Comparison of ENCODE assay signal across 23 mouse cellular contexts in genomic region chr9:109766841-109767240, GRCm38 (mm10). TPM values are rescaled to one million over a fixed set of nuclear protein-coding genes. Genes with fewer than 3 reads are reported as not detected.
A peak's percentile ranks its signal among the peaks of the same experiment; 100 is the strongest.
DNase-seq lines count a peak whose midpoint lies in the region; TF ChIP-seq lines count a peak whose summit lies in the region.
"Not testable (repeated sequence)": the region's sequence is repeated elsewhere in the genome, so short reads cannot be mapped to it uniquely, and the experiment has no call there.
"Had no signal": no experiment of that assay in that cellular context is flagged by ENCODE, and none has a peak within 500 bp of the region (broad histone marks: within the 10 kb centered on the region; RNA-seq: fewer than 3 reads in every experiment).

No protein-coding gene starts in this region.

- not testable (repeated sequence) for H3K27me3 ChIP-seq in kidney, adult 2 months (replicated peaks; ENCODE audit: control insufficient read depth, insufficient read depth, low read length)

- not testable (repeated sequence) for H3K4me3 ChIP-seq in kidney, adult 2 months (ENCODE audit: insufficient read depth, low read depth, low read length)

- peak; percentile 75 for DNase-seq in adipocyte (ENCODE audit: low spot score)
- peak; percentile 74 for DNase-seq in adrenal gland, adult 2 months
- DNase-seq in adrenal gland, postnatal 10 days, result peak; percentile 75
- peak; percentile 42 for DNase-seq in adrenal gland, postnatal 25 days
- DNase-seq in fat pad, adult 2 months (ENCODE audit: extremely low read depth, low read depth, low spot score), result peak; percentile 45
- peak; percentile 2 for DNase-seq in kidney, adult 2 months
- DNase-seq in ovary, postnatal 36 days (ENCODE audit: low spot score), result peak; percentile 8

- not testable (repeated sequence) for TF ChIP-seq CTCF in kidney, adult 2 months (conservative IDR thresholded peaks at IDR 0.05; ENCODE audit: insufficient read depth, insufficient read length, low read depth, low read length)

- H3K27ac ChIP-seq in kidney, adult 2 months (ENCODE audit: insufficient read depth, low read depth, low read length), result not testable (repeated sequence)

- not testable (repeated sequence) for H3K36me3 ChIP-seq in kidney, adult 2 months (ENCODE audit: control insufficient read depth, insufficient read depth, low read length)

- not testable (repeated sequence) for TF ChIP-seq POLR2A in kidney, adult 2 months (IDR thresholded peaks at IDR 0.05; ENCODE audit: low read depth, low read length)

- H3K4me1 ChIP-seq in kidney, adult 2 months (ENCODE audit: control insufficient read depth, insufficient read depth, low read length), result not testable (repeated sequence)

- 82% methylated on average over 1 of the region's 1 CpGs for WGBS in kidney, adult 2 months

RNA-seq across cellular contexts. Expression of gene Fbxw26, which starts 21.0 kb away (rescaled TPM):
- total RNA-seq in adrenal gland, adult 2 months (2021), result not detected
- polyA plus RNA-seq in adrenal gland, adult 2 months (2012; rRNA removed), result not detected in 2 replicates
- not detected for total RNA-seq in adrenal gland, postnatal 10 days (2021)
- not detected in 2 replicates for total RNA-seq in adrenal gland, postnatal 25 days (2021)
- not detected in 2 replicates for polyA plus RNA-seq in kidney, adult 2 months (2012; rRNA removed)
- total RNA-seq: adrenal gland, adult 18-20 months; ES-E14; MEL had no signal
- polyA plus RNA-seq: activated CD4-positive, CD25-positive, alpha-beta regulatory T cell, adult 4 months; C2C12; cerebellum, adult 2 months; cortical plate, adult 2 months; embryonic facial prominence, embryonic 10.5 days; embryonic facial prominence, embryonic 12.5 days; forebrain, embryonic 10.5 days; forebrain, embryonic 12.5 days; forebrain, embryonic 14.5 days; forebrain, embryonic 16.5 days; frontal cortex, adult 2 months; Patski had no signal

RNA-seq across cellular contexts. Expression of gene Fbxw27, which starts 23.6 kb away (rescaled TPM):
- total RNA-seq in adrenal gland, adult 2 months (2021), result not detected
- polyA plus RNA-seq in adrenal gland, adult 2 months (2012; rRNA removed), result not detected in 2 replicates
- not detected for total RNA-seq in adrenal gland, postnatal 10 days (2021)
- total RNA-seq in adrenal gland, postnatal 25 days (2021), result not detected in 2 replicates
- polyA plus RNA-seq in kidney, adult 2 months (2012; rRNA removed), result not detected in 2 replicates
- total RNA-seq: adrenal gland, adult 18-20 months; ES-E14; MEL had no signal
- polyA plus RNA-seq: activated CD4-positive, CD25-positive, alpha-beta regulatory T cell, adult 4 months; C2C12; embryonic facial prominence, embryonic 10.5 days; embryonic facial prominence, embryonic 12.5 days; embryonic facial prominence, embryonic 14.5 days; forebrain, embryonic 10.5 days; forebrain, embryonic 12.5 days; forebrain, embryonic 14.5 days; forebrain, embryonic 16.5 days; Patski had no signal

RNA-seq across cellular contexts. Expression of gene Spink8, which starts 45.2 kb away (rescaled TPM):
- 10 to 100 TPM; 15.2 to 33.6 TPM for total RNA-seq in adrenal gland, adult 2 months (2021)
- polyA plus RNA-seq in adrenal gland, adult 2 months (2012; rRNA removed), result not detected in 2 replicates
- total RNA-seq in adrenal gland, postnatal 10 days (2021), result 10 to 100 TPM in 1 of 2 experiments, 1 to 10 TPM in 1; 9.6 to 15.5 TPM
- 15.5 and 18.3 TPM in 2 replicates for total RNA-seq in adrenal gland, postnatal 25 days (2021)
- polyA plus RNA-seq in kidney, adult 2 months (2012; rRNA removed), result 32.8 and 35.6 TPM in 2 replicates
- total RNA-seq: MEL had no signal
- polyA plus RNA-seq: activated CD4-positive, CD25-positive, alpha-beta regulatory T cell, adult 4 months; C2C12; embryonic facial prominence, embryonic 10.5 days; embryonic facial prominence, embryonic 12.5 days; forebrain, embryonic 10.5 days; forebrain, embryonic 12.5 days; forebrain, embryonic 14.5 days; forebrain, embryonic 16.5 days; Patski had no signal

Comparison
In these comparisons a context has a peak if more than half of its experiments do, and no peak if none do; other contexts are left out.
1. DNase-seq: peak in every context shown above with its lines; median percentile 75 in adipocyte; 75 in adrenal gland, postnatal 10 days; 74 in adrenal gland, adult 2 months; 45 in fat pad, adult 2 months; 42 in adrenal gland, postnatal 25 days; 8 in ovary, postnatal 36 days; 2 in kidney, adult 2 months.